Comparison of ENCODE assay signal across 8 mouse cellular contexts in genomic region chr12:21111476-21112452, GRCm38 (mm10).
DNase-seq lines count a peak whose midpoint lies in the region; ATAC-seq lines count a peak whose summit lies in the region.

No protein-coding gene starts in this region.

- peak overlapping the region; percentile 58 for H3K4me2 ChIP-seq in hindbrain, embryonic 14.5 days (replicated peaks)

- H3K9me3 ChIP-seq in hindbrain, embryonic 14.5 days (ENCODE audit: control insufficient read depth, low read length), result no peaks in the 10 kb centered on the region

- H3K27ac ChIP-seq in hindbrain, embryonic 14.5 days, result peak overlapping the region; percentile 85

- peak overlapping the region; percentile 77 for H3K4me3 ChIP-seq in hindbrain, embryonic 14.5 days (replicated peaks; ENCODE audit: low read length)

- peak; percentile 99 for ATAC-seq in hindbrain, embryonic 14.5 days (ENCODE audit: low FRiP score)

- under 1% methylated on average over 76 of the region's 118 CpGs for WGBS in hindbrain, embryonic 14.5 days

- H3K36me3 ChIP-seq in hindbrain, embryonic 14.5 days (replicated peaks; ENCODE audit: control insufficient read depth, insufficient read depth), result no peaks in the 10 kb centered on the region

- 0 out of 2 replicates have a peak, but pooled peaks cover 7% of the 10 kb centered on the region for H3K4me1 ChIP-seq in hindbrain, embryonic 14.5 days (replicated peaks; ENCODE audit: control insufficient read depth, insufficient read depth, low read length)

- DNase-seq in ZHBTc4 (ENCODE audit: low read depth, low spot score), result peak; percentile 95
- peak; percentile 74 to 84 for DNase-seq in cerebellum, postnatal 36 days
- DNase-seq in frontal cortex, postnatal 36 days (ENCODE audit: low spot score in 2 of 2), result peak; percentile 72 to 73
- DNase-seq in hindbrain, embryonic 14.5 days (ENCODE audit: low spot score), result peak; percentile 83
- peak; percentile 78 to 86 for DNase-seq in left cerebral cortex, adult 18-20 months (ENCODE audit: low spot score in 2 of 2)
- DNase-seq in lung, postnatal 4 days, result peak; percentile 88 to 92
- DNase-seq in retina, postnatal 7 days (ENCODE audit: low read depth, low spot score), result peak; percentile 71
- peak; percentile 80 to 81 for DNase-seq in urinary bladder, adult 18-20 months (ENCODE audit: low spot score in 2 of 2)

- H3K27me3 ChIP-seq in hindbrain, embryonic 14.5 days (ENCODE audit: control insufficient read depth, insufficient read depth, low read length), result no peaks in the 10 kb centered on the region

- H3K9ac ChIP-seq in hindbrain, embryonic 14.5 days, result peak overlapping the region; percentile 81

Comparison
In these comparisons a context has a peak if more than half of its experiments do, and no peak if none do; other contexts are left out.
1. Peak in every context shown above with its lines: DNase-seq, ATAC-seq, H3K4me3 ChIP-seq and H3K27ac ChIP-seq.